Mouse (Mus musculus) bone marrow macrophage, adult 2 months (primary cell): ENCODE measurements around the gene Bcar1.

Experiments used
- CTCF ChIP-seq: IDR thresholded peaks from 2 replicates; pipeline ENCODE4 v1.5.1; 2012; ENCODE audit warnings: low read depth, mild to moderate bottlenecking, low read length, moderate library complexity
- POLR2A ChIP-seq: IDR thresholded peaks from 2 replicates; pipeline ENCODE4 v1.6.1; 2012; ENCODE audit warnings: mild to moderate bottlenecking, low read depth, low read length, borderline replicate concordance

- TF ChIP-seq CTCF = no peak
- no peak for TF ChIP-seq POLR2A
These were observed 7.8 kb downstream of the Bcar1 start for GRCm38 (mm10) chr8:111735791-111736190.
